8 mouse cellular contexts compared by ENCODE assay signal in the genomic region with DNA sequence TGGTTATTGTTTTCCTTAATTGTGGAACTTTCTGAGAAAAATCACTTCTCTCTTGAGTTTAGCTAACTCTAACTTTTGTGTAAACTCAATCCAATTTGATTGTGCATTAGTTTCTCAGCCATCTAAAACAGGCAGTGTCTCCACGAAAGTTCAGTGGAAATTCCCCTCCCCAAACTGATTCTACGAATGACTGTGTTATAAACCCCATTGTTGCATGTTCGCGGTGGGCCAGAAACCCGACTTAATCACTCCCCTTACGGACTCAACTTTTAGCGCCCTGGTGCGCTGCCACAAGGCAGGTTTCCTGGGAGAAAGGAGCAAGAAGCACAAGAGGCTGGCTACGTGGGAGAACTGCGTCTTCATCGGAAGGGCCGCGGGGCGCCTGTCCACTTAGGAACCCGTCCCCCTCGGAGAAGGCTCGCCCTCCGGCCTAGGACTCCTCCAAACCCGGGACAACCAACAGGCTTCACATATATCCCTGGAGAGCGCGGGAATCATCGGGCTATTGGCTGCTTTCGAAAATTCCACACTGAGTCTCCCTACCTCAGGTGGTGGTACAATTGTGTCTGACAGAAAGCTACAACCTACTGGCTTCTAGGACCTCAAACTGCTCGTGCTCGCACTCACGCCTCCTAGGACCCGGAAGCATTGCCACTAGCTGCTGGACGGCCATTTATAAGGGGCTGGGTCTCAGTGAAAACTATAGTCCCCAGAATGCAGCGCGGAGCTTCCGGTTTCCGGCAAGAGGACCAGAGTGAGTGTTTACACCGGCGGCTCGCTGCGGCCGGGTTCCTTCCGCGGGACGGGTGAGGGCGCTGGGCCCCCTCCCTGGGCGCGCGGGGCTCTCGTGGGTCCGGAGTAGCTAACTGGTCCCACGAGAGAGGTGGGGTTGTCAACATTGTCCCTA. TPM values are rescaled to one million over a fixed set of nuclear protein-coding genes. Genes with fewer than 3 reads are reported as not detected.
DNase-seq lines count a peak whose midpoint lies in the region; ATAC-seq and TF ChIP-seq lines count a peak whose summit lies in the region.

A gene (plus strand): TSS at position 726 of the 907 bp plus-strand sequence.

- TF ChIP-seq EP300 in CH12.LX (IDR thresholded peaks at IDR 0.05; ENCODE audit: low read length), result peak; percentile 88

- peaks cover 17% of the 10 kb centered on the region for H3K79me2 ChIP-seq in CH12.LX (replicated peaks; ENCODE audit: control insufficient read depth, extremely low read depth, insufficient read depth, poor library complexity, severe bottlenecking)

- TF ChIP-seq POLR2A in CH12.LX (IDR thresholded peaks at IDR 0.05; ENCODE audit: low read depth, low read length), result peak; percentile 99

- under 1% methylated on average over 47 of the region's 47 CpGs for WGBS in forebrain, embryonic 11.5 days
- WGBS in heart, embryonic 16.5 days, result 1% methylated on average over 47 of the region's 47 CpGs
- WGBS in liver, embryonic 15.5 days (ENCODE audit: insufficient replicate concordance), result under 1% methylated on average over 47 of the region's 47 CpGs
- under 1% methylated on average over 47 of the region's 47 CpGs for WGBS in neural tube, embryonic 12.5 days

- peak within 1 kb of the TSS; percentile 99 for H3K27ac ChIP-seq in CH12.LX (ENCODE audit: insufficient read depth, low read depth)
- H3K27ac ChIP-seq in forebrain, embryonic 11.5 days (ENCODE audit: low read depth, low read length), result peak within 1 kb of the TSS; percentile 58
- H3K27ac ChIP-seq in heart, embryonic 16.5 days (ENCODE audit: low read length), result peak within 1 kb of the TSS; percentile 69
- H3K27ac ChIP-seq in liver, embryonic 15.5 days (replicated peaks), result peak within 1 kb of the TSS; percentile 64
- H3K27ac ChIP-seq in neural tube, embryonic 12.5 days, result peak within 1 kb of the TSS; percentile 23; the same call in 1 of the 2 replicates

- peak; percentile 95 for ATAC-seq in forebrain, embryonic 11.5 days (replicated peaks; ENCODE audit: low FRiP score)
- peak; percentile 97 for ATAC-seq in heart, embryonic 16.5 days (replicated peaks; ENCODE audit: extremely low read depth, insufficient read depth, low FRiP score)
- ATAC-seq in liver, embryonic 15.5 days (ENCODE audit: insufficient read depth), result peak; percentile 94
- ATAC-seq in neural tube, embryonic 12.5 days (ENCODE audit: low FRiP score, low read depth), result peak; percentile 91

- peak; percentile 97 for DNase-seq in CH12.LX (ENCODE audit: extremely low read depth)
- DNase-seq in c-Kit-positive CD71-positive TER-119-negative erythroid progenitor cells, embryonic 14.5 days (ENCODE audit: low read depth), result peak; percentile 86
- peak; percentile 92 for DNase-seq in forebrain, embryonic 11.5 days (ENCODE audit: low spot score)
- DNase-seq in kidney, postnatal 36 days, result peak; percentile 95 to 96
- peak; percentile 96 for DNase-seq in telencephalon, adult 2 months (ENCODE audit: low read depth, low spot score)

- H3K4me3 ChIP-seq in CH12.LX (replicated peaks in 1 of 3; ENCODE audit: low read depth in 2 of 3, low read length in 2 of 3, poor library complexity in 1 of 3), result peak within 1 kb of the TSS; percentile 56 to 87 (median 69)
- H3K4me3 ChIP-seq in forebrain, embryonic 11.5 days (ENCODE audit: low read depth, low read length), result peak within 1 kb of the TSS; percentile 75
- H3K4me3 ChIP-seq in heart, embryonic 16.5 days (ENCODE audit: low read length), result peak within 1 kb of the TSS; percentile 86
- peak within 1 kb of the TSS; percentile 70 for H3K4me3 ChIP-seq in liver, embryonic 15.5 days (replicated peaks)
- H3K4me3 ChIP-seq in neural tube, embryonic 12.5 days, result peak within 1 kb of the TSS; percentile 61

- peaks cover 5 to 39% of the 10 kb centered on the region in 2 experiments for H3K4me1 ChIP-seq in CH12.LX (ENCODE audit: control insufficient read depth in 1 of 2, insufficient read depth in 2 of 2)
- 0 out of 2 replicates have a peak, but pooled peaks cover 2% of the 10 kb centered on the region for H3K4me1 ChIP-seq in forebrain, embryonic 11.5 days (replicated peaks; ENCODE audit: control insufficient read depth, insufficient read depth, low read length)
- H3K4me1 ChIP-seq in heart, embryonic 16.5 days (ENCODE audit: control insufficient read depth, insufficient read depth, low read length), result peaks cover 7% of the 10 kb centered on the region
- H3K4me1 ChIP-seq in liver, embryonic 15.5 days (replicated peaks), result peaks cover 16% of the 10 kb centered on the region
- peaks cover 12% of the 10 kb centered on the region; the same call in 1 of the 2 replicates for H3K4me1 ChIP-seq in neural tube, embryonic 12.5 days

- no peak; the same call in none of the 2 replicates for TF ChIP-seq RAD21 in CH12.LX (IDR thresholded peaks at IDR 0.05; ENCODE audit: low read depth, low read length)

- H3K36me3 ChIP-seq in CH12.LX (replicated peaks in 1 of 2; ENCODE audit: control insufficient read depth in 1 of 2, insufficient read depth in 1 of 2, low read length in 1 of 2), result peaks cover 15 to 19% of the 10 kb centered on the region in 2 experiments
- H3K36me3 ChIP-seq in forebrain, embryonic 11.5 days (ENCODE audit: control insufficient read depth, insufficient read depth, low read length), result no peaks in the 10 kb centered on the region
- H3K36me3 ChIP-seq in heart, embryonic 16.5 days (ENCODE audit: control insufficient read depth, insufficient read depth), result peaks cover 4% of the 10 kb centered on the region
- H3K36me3 ChIP-seq in liver, embryonic 15.5 days (replicated peaks), result peaks cover 11% of the 10 kb centered on the region; the same call in 1 of the 2 replicates
- peaks cover 6% of the 10 kb centered on the region; the same call in 1 of the 2 replicates for H3K36me3 ChIP-seq in neural tube, embryonic 12.5 days

- peak within 1 kb of the TSS; percentile 96 for H3K4me2 ChIP-seq in CH12.LX (ENCODE audit: insufficient read depth, low read depth, poor library complexity, severe bottlenecking)
- H3K4me2 ChIP-seq in forebrain, embryonic 11.5 days (ENCODE audit: low read depth, low read length, severe bottlenecking), result peak within 1 kb of the TSS; percentile 92
- peak within 1 kb of the TSS; percentile 68 for H3K4me2 ChIP-seq in heart, embryonic 16.5 days (ENCODE audit: low read depth, low read length)
- H3K4me2 ChIP-seq in liver, embryonic 15.5 days, result peak within 1 kb of the TSS; percentile 85
- peak within 1 kb of the TSS; percentile 84 for H3K4me2 ChIP-seq in neural tube, embryonic 12.5 days (replicated peaks)

- peak within 1 kb of the TSS; percentile 97 for H3K9ac ChIP-seq in CH12.LX (ENCODE audit: insufficient read depth, low read depth)
- peak within 1 kb of the TSS; percentile 84 for H3K9ac ChIP-seq in forebrain, embryonic 11.5 days (ENCODE audit: low read length)
- H3K9ac ChIP-seq in heart, embryonic 16.5 days (ENCODE audit: low read length), result peak within 1 kb of the TSS; percentile 84
- peak within 1 kb of the TSS; percentile 67 for H3K9ac ChIP-seq in liver, embryonic 15.5 days
- peak within 1 kb of the TSS; percentile 60 for H3K9ac ChIP-seq in neural tube, embryonic 12.5 days

- in situ Hi-C loops in CH12.LX (cut with MboI; ENCODE audit: low pct_ligation_motif_present, low pct_unique_long_range_greater_than_20kb, low sequenced_read_pairs), result no loop called here

- no peaks in the 10 kb centered on the region for H3K9me3 ChIP-seq in CH12.LX (replicated peaks; ENCODE audit: low read length)
- no peaks in the 10 kb centered on the region for H3K9me3 ChIP-seq in forebrain, embryonic 11.5 days (ENCODE audit: control insufficient read depth, low read length)
- H3K9me3 ChIP-seq in heart, embryonic 16.5 days (replicated peaks; ENCODE audit: control insufficient read depth, low read length), result no peaks in the 10 kb centered on the region
- no peaks in the 10 kb centered on the region for H3K9me3 ChIP-seq in liver, embryonic 15.5 days (replicated peaks)
- no peaks in the 10 kb centered on the region for H3K9me3 ChIP-seq in neural tube, embryonic 12.5 days

- dilution Hi-C loops in CH12.LX (cut with MboI; ENCODE audit: extremely low pct_ligation_motif_present, extremely low pct_unique_long_range_greater_than_20kb, low sequenced_read_pairs), result no loop called here

- no peaks in the 10 kb centered on the region for H3K27me3 ChIP-seq in CH12.LX (replicated peaks)
- H3K27me3 ChIP-seq in forebrain, embryonic 11.5 days (ENCODE audit: control insufficient read depth, insufficient read depth, low read length), result no peaks in the 10 kb centered on the region
- H3K27me3 ChIP-seq in heart, embryonic 16.5 days (ENCODE audit: control insufficient read depth, insufficient read depth, low read length), result no peaks in the 10 kb centered on the region
- no peaks in the 10 kb centered on the region for H3K27me3 ChIP-seq in liver, embryonic 15.5 days
- H3K27me3 ChIP-seq in neural tube, embryonic 12.5 days (replicated peaks), result no peaks in the 10 kb centered on the region

- TF ChIP-seq CTCF in CH12.LX (conservative IDR thresholded peaks at IDR 0.05 in 1 of 2, IDR thresholded peaks at IDR 0.05 in 1 of 2; ENCODE audit: low read depth in 2 of 2, low read length in 2 of 2), result peak in 1 of 2 experiments; percentile 18; a peak in 2 of 4 replicates

TF ChIP-seq in CH12.LX, 34 proteins besides CTCF, POLR2A, EP300 and RAD21 (continues in another document):
- TF ChIP-seq MAFK (IDR thresholded peaks at IDR 0.05; ENCODE audit: insufficient replicate concordance, low read length) (0 out of 2 replicates have a peak, but pooled peaks have one; percentile 48), USF1 (IDR thresholded peaks at IDR 0.05; ENCODE audit: low read depth, low read length) (no peak), TBP (conservative IDR thresholded peaks at IDR 0.05; ENCODE audit: low read depth, low read length) (peak; percentile 98), ZNF384 (IDR thresholded peaks at IDR 0.05; ENCODE audit: low read depth, low read length) (peak; percentile 19; the same call in 1 of the 2 replicates), SIN3A (IDR thresholded peaks at IDR 0.05; ENCODE audit: low read length) (peak; percentile 98), ETS1 (conservative IDR thresholded peaks at IDR 0.05; ENCODE audit: low read depth, low read length) (peak; percentile 59), ZKSCAN1 (IDR thresholded peaks at IDR 0.05; ENCODE audit: borderline replicate concordance, low read depth, low read length) (no peak), CHD2 (IDR thresholded peaks at IDR 0.05; ENCODE audit: low read length) (peak; percentile 71), IRF4 (IDR thresholded peaks at IDR 0.05; ENCODE audit: low read depth, low read length) (peak; percentile 96), JUND (conservative IDR thresholded peaks at IDR 0.05; ENCODE audit: low read depth, low read length) (peak; percentile 84), PAX5 (IDR thresholded peaks at IDR 0.05; ENCODE audit: low read length) (no peak)

RNA-seq across cellular contexts. Expression of the gene that starts here (rescaled TPM):
- total RNA-seq in CH12.LX (2012; rRNA removed), result 31.2 and 37.3 TPM in 2 replicates
- total RNA-seq in CH12.LX (2014; rRNA removed), result 19.9 and 24.7 TPM in 2 replicates
- 73.3 and 81.1 TPM in 2 replicates for polyA plus RNA-seq in CH12.LX (2012; ENCODE audit: insufficient read length, low read depth)
- polyA plus RNA-seq in forebrain, embryonic 11.5 days (2014; fragmentation: Nextera tagmentation; extraction: Ambion mirVana), result 114 and 126 TPM in 2 replicates
- polyA plus RNA-seq in heart, embryonic 16.5 days (2015; fragmentation: Nextera tagmentation; extraction: Ambion mirVana), result 110 and 113 TPM in 2 replicates
- polyA plus RNA-seq in liver, embryonic 15.5 days (2015; fragmentation: Nextera tagmentation; extraction: Ambion mirVana), result 50.7 and 52.4 TPM in 2 replicates
- 148 and 153 TPM in 2 replicates for polyA plus RNA-seq in neural tube, embryonic 12.5 days (2016; fragmentation: Nextera tagmentation; extraction: Ambion mirVana)

Comparison
In these comparisons a context has a peak if more than half of its experiments do, and no peak if none do; other contexts are left out.
1. Peak in every context shown above with its lines: DNase-seq, ATAC-seq, H3K4me3 ChIP-seq and H3K27ac ChIP-seq.
2. H3K27ac ChIP-seq: peak in every context shown above with its lines; median percentile 99 in CH12.LX; 69 in heart, embryonic 16.5 days; 64 in liver, embryonic 15.5 days; 58 in forebrain, embryonic 11.5 days; 23 in neural tube, embryonic 12.5 days.